Mouse (Mus musculus) regulatory T cell (primary cell): ENCODE results near the gene Serpina3m.
"Not testable (repeated sequence)": the region's sequence is repeated elsewhere in the genome, so short reads cannot be mapped to it uniquely, and the experiment has no call there.

Experiments used
- in situ Hi-C: fragments of 300-600 bp; cut with MboI, MseI; formaldehyde crosslinking; loops from one replicate; pipeline ENCODE4 v1.15.1; 2025; ENCODE audit warnings: high pct_unique_total_duplicates

The Serpina3m gene

DNA sequence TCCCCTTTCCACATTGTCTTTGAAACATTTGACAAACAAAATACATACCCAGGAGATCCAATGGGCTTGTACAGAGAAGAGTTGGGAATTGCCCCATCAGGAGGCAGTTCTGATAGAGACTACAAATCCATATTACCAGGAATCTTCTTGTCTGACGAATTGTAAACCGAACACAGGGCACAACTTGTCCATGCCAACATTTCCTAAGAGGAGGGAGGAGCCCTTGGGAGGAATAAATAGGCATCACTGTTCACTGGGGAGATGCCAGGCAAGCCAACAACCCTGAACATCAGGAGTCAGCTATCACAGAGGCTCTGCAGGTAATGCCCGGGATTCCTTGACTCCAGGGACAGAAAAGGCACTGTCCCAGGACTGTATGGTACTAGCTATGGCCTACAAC lies at the start of gene Serpina3m, which contains the start of gene Serpina3k:
Serpina3m (plus strand) TSS at position 261 of the 400 bp plus-strand sequence.
Serpina3k (plus strand) TSS at position 261 of the 400 bp plus-strand sequence.
- in situ Hi-C loops = not testable (repeated sequence)

GRCm38 (mm10) chr12:104289872-104290271 lies 48.4 kb upstream of the Serpina3m start:
- in situ Hi-C loops = no loop called here

GRCm38 (mm10) chr12:104293963-104294362 lies 44.3 kb upstream of the Serpina3m start:
- in situ Hi-C loops = no loop called here

GRCm38 (mm10) chr12:104298049-104298448 lies 40.2 kb upstream of the Serpina3m start:
- in situ Hi-C loops = no loop called here

DNA sequence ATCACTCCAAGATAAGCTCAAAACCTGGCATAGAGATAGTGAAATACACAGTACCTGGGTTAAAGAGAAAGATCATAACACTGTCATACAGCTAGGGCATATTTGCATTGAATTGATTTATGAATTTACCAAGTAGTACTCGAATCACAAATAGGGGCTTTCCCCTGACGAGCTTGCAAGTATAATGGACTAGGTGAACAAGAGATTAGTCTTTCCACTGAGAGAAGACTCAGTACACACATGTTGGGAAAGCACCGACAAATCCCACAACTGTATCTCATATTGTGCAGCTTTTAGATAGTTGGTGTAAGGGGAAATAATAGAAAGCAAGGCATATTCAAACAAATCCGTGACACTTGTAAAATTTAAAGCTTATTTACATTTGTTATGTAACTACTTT lies 32.3 kb upstream of the Serpina3m start:
- in situ Hi-C loops = no loop called here

- in situ Hi-C loops = no loop called here
These were observed 24.0 kb upstream of the Serpina3m start, which contains the start of gene Serpina3j for GRCm38 (mm10) chr12:104314253-104314652. Gene Serpina3j (plus strand): TSS chr12:104314553.

DNA sequence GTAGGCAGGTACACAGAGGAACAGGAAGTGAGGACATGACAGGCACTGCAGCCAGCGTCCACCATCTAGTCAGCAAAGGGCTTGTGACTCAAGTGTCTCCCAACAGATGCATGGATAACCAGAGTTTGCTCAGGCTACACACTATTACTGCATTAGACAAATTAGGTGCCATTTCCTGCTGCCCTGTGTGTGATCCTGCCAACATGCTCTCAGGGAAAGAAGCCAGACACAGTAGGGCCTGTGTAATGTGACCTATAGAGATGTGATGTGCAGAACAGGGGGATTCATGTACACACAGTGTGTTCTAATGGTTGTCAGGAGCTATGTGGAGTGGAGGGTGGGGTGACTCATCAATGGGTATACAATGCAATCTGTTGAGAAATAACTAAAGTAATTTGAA lies 15.8 kb upstream of the Serpina3m start:
- in situ Hi-C loops = no loop called here

DNA sequence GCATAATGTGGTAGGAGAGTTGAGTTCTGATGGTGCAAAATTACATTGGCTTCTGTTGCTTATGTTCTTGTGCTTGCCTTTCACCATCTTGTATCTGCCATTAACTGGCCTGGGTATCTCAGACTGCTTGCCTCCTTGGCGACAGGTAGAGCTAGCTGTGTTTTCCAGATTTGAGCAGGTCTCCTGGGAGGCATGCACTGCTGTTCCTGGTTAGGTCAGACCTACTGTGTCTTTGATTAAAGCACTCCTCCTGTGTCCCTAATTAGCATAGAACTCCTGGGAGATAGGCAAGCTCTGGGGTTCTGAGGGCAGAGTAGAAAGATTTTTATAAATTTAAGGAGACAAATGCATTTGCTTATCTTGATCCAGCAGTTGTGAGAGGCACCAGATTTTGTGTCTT lies 6.6 kb upstream of the Serpina3m start:
- in situ Hi-C loops = no loop called here

DNA sequence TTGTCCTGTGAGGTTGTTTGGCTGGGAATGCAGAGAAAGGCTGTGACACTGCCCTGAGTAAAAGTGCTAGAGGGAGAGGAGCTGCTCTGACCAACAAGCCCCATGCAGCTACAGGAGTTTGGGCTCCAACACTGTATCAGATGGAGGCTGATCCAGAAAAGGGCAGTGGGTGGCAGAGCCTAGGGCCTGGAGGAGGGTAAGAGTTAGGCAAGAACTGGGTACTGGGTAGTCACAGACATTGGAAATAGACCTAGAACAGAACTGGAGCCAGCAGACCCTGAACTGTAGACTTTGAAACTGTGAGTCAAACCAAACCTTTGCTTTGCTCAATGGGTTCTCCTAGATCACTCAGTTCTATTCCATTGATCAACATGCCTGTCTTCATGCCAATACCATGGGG lies 1.4 kb upstream of the Serpina3m start:
- in situ Hi-C loops = not testable (repeated sequence)

- in situ Hi-C loops = no loop called here
These were observed 419 bp downstream of the Serpina3m start for GRCm38 (mm10) chr12:104338705-104339104.

- in situ Hi-C loops = not testable (repeated sequence)
These were observed 4.2 kb downstream of the Serpina3m start for GRCm38 (mm10) chr12:104342489-104342888.

DNA sequence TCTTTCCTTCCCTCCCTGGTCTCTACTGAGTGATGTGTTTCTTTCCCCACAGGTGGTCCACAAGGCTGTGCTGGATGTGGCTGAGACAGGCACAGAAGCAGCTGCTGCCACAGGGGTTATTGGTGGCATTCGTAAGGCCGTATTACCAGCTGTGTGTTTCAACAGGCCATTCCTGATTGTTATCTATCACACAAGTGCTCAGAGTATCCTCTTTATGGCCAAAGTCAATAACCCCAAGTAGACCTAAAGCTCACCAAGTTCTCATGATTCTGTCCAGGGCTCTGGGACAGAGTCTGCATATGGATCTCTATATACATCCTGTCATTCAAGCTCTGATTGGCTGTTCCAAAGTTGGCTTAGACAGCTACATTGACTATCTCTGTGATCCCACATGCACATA lies 6.9 kb downstream of the Serpina3m start:
- in situ Hi-C loops = no loop called here

GRCm38 (mm10) chr12:104345707-104346106 lies 7.4 kb downstream of the Serpina3m start:
- in situ Hi-C loops = no loop called here

DNA sequence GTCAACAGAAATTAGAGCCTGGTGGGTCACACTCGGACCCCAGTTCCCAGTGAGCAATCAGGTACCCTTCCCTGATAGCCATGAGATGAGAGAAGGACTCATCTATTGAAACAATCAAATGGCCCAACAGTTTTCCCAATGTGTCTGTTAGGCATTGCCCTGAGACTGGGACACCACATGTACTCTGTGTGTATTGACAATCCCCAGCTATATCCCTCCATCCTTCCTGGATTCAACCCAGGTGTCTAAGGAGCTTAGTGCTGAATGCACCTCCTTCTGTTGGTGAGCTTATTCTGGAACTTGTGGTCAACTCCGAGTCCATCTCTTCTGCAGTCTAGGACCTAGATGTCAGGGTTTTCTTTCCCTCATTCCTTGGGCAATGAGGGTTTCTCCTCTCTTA lies 8.8 kb downstream of the Serpina3m start:
- in situ Hi-C loops = no loop called here

DNA sequence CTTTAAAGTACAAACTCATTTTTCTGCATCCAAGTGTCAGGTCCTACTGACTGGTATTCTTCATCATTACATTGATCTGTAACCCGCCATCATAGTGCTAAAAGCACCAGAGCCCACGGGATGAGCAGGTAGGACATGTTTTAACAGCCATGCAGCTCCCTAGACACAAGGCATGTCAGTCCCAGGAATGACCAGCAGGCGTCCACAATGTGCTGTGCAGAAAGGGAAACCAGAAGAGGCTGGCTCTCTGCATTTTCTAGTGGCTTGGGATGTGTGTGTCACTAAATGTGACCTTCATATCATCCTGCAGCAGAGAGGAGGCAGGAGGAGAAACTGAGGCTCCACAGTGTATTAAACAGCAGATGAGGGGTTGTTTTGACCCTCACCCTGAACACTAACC lies 13.5 kb downstream of the Serpina3m start:
- in situ Hi-C loops = not testable (repeated sequence)

- in situ Hi-C loops = no loop called here
These were observed 17.7 kb downstream of the Serpina3m start for GRCm38 (mm10) chr12:104356006-104356405.

DNA sequence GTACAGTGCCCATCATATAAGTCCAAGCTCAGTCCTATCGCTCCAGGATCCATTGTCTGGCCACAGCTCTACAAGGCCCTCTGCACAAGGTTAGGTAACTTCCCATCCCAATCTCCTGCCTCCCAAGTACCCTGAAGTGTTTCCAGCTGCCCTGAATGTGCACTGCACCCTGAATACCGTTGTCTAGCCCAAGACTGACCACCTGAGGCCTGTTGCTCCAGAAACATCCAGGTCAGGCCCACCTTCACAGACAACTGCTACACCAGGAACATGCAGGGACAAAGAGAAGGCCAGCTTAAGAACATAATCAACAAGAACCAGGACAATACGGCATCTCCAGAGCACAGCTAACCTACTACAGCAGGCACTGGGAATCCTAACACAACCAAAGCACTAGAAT lies 31.7 kb downstream of the Serpina3m start:
- in situ Hi-C loops = no loop called here

- in situ Hi-C loops = not testable (repeated sequence)
These were observed 38.9 kb downstream of the Serpina3m start for GRCm38 (mm10) chr12:104377179-104377578.

DNA sequence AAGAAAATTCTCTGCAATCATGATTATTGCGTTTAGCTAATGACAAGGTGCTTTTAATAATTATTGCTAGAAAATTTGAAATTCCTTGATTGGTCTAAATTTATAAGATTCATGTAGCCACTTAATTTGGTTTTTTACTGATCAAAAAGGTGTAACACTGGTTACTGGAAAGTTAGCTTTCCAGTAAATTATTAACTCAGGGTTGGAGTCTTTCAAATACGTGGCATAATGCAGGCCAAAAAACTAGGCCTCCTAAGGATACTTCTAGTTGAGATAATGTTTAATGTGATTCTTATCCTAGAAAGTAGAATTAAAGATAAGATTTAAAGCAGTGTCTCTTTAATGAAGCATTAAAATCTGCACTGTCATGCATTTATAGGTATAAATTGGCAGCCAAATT lies 40.1 kb downstream of the Serpina3m start:
- in situ Hi-C loops = not testable (repeated sequence)

GRCm38 (mm10) chr12:104378815-104379214 lies 40.5 kb downstream of the Serpina3m start:
- in situ Hi-C loops = not testable (repeated sequence)

GRCm38 (mm10) chr12:104379856-104380255 lies 41.6 kb downstream of the Serpina3m start:
- in situ Hi-C loops = no loop called here

DNA sequence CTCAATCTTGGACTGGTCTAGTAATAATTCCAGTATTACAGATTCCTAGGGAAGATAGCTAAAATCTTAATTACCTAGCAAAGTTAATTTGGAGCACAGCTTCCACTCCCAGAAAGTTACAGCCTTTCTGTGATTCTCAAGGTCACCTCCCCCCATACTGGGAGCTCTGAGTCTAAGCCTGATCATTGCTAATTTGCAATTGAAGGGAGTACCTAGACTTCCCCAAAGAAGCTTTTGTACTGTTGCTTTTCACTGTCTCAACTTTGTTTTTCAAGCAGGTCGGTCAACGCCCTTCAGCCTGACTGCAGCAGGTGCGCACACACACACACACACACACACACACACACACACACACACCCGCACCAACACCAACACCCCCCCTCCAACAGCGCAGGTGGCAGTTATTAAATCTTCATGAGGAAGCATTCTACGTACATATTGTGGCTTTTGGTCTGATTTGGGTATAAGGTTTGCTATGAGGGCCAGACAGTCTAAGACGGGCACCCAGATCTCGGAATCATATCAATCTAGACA lies 42.9 kb downstream of the Serpina3m start:
- in situ Hi-C loops = not testable (repeated sequence)

- in situ Hi-C loops = not testable (repeated sequence)
These were observed 47.7 kb downstream of the Serpina3m start for GRCm38 (mm10) chr12:104385987-104386386.

DNA sequence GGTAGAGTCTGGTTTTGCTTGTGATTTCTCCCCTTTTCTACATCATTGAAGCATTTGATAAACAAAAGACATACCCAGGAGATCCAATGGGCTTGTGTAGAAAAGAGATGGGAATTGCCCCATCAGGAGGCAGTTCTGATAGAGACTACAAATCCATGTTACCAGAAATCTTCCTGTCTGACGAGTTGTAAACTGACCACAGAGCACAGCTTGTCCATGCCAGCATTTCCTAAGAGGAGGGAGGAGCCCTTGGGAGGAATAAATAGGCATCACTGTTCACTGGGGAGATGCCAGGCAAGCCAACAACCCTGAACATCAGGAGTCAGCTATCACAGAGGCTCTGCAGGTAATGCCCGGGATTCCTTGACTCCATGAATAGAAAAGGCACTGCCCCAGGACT lies 48.6 kb downstream of the Serpina3m start:
- in situ Hi-C loops = not testable (repeated sequence)
